Mouse (Mus musculus) CD4-positive, CD25-positive, alpha-beta regulatory T cell, adult 2 months (primary cell): ENCODE results near the gene Serpinh1.

Experiments used
- DNase-seq: peaks from one replicate; pipeline ENCODE4 v3.0.0-alpha.2; 2012; ENCODE audit warnings: low read depth, low spot score

Gene Serpinh1

GRCm38 (mm10) chr7:99326128-99326527 is 26.9 kb downstream of the Serpinh1 start:
- DNase-seq: no peak

GRCm38 (mm10) chr7:99324810-99325209 is 28.2 kb downstream of the Serpinh1 start:
- no peak for DNase-seq

GRCm38 (mm10) chr7:99323321-99323700 is 29.7 kb downstream of the Serpinh1 start:
- DNase-seq: no peak

- no peak for DNase-seq
Measured at GRCm38 (mm10) chr7:99322691-99323320, 30.2 kb downstream of the Serpinh1 start.

- DNase-seq: no peak
Measured at GRCm38 (mm10) chr7:99320524-99320923, 32.5 kb downstream of the Serpinh1 start.

GRCm38 (mm10) chr7:99317475-99317874 is 35.6 kb downstream of the Serpinh1 start:
- DNase-seq: peak; percentile 49

- DNase-seq: no peak
Measured at GRCm38 (mm10) chr7:99316207-99316606, 36.8 kb downstream of the Serpinh1 start.

GRCm38 (mm10) chr7:99314565-99314964 is 38.5 kb downstream of the Serpinh1 start:
- DNase-seq: peak; percentile 52

- DNase-seq: no peak
Measured at GRCm38 (mm10) chr7:99313253-99313652, 39.8 kb downstream of the Serpinh1 start.

GRCm38 (mm10) chr7:99312671-99313143 is 40.3 kb downstream of the Serpinh1 start:
- DNase-seq: no peak

GRCm38 (mm10) chr7:99312058-99312457 is 41.0 kb downstream of the Serpinh1 start:
- DNase-seq: no peak

GRCm38 (mm10) chr7:99311433-99311832 is 41.6 kb downstream of the Serpinh1 start:
- DNase-seq: peak; percentile 36

GRCm38 (mm10) chr7:99306640-99307039 is 46.4 kb downstream of the Serpinh1 start:
- DNase-seq: no peak

- DNase-seq: no peak
Measured at GRCm38 (mm10) chr7:99305688-99306087, 47.4 kb downstream of the Serpinh1 start.

- DNase-seq: no peak
Measured at GRCm38 (mm10) chr7:99304949-99305372, 48.1 kb downstream of the Serpinh1 start.

GRCm38 (mm10) chr7:99304029-99304428 is 49.0 kb downstream of the Serpinh1 start:
- no peak for DNase-seq

GRCm38 (mm10) chr7:99300650-99301175 is 52.3 kb downstream of the Serpinh1 start:
- no peak for DNase-seq
